Mouse (Mus musculus) MEL (cell line): ENCODE measurements around the gene Extl2. TPM values are rescaled to one million over a fixed set of nuclear protein-coding genes. Genes with fewer than 3 reads are reported as not detected.

Experiments used
- DNase-seq: peaks from one replicate; pipeline ENCODE4 v3.0.0; 2011; ENCODE audit warnings: low read depth, low spot score
- H3K27ac ChIP-seq: 2 replicates; pipeline ENCODE4 v1.5.1; 2012; ENCODE audit warnings: low read depth, mild to moderate bottlenecking, control low read depth, low read length, moderate library complexity; ENCODE audit not compliant: control insufficient read depth
- H3K27me3 ChIP-seq, 2 experiments: fragments of 150-350 bp in 1 of 2; sonication (generic) in 1 of 2; 2 replicates each; pipeline ENCODE4 v1.6.1; 2012; ENCODE audit warnings: low read length in 2 of 2, mild to moderate bottlenecking in 2 of 2, improper control_type of control experiment in 1 of 2, moderate library complexity in 1 of 2; ENCODE audit not compliant: insufficient read depth in 2 of 2, control insufficient read depth in 1 of 2
- H3K36me3 ChIP-seq, 2 experiments: 2 replicates each; pipeline ENCODE4 v1.6.1; 2012 to 2014; ENCODE audit warnings: low read length in 2 of 2, improper control_type of control experiment in 1 of 2, inconsistent platforms in 1 of 2, mild to moderate bottlenecking in 1 of 2; ENCODE audit not compliant: insufficient read depth in 2 of 2, control insufficient read depth in 1 of 2
- H3K4me1 ChIP-seq, 2 experiments: fragments of 150-350 bp in 1 of 2; sonication (generic) in 1 of 2; 2 replicates each; pipeline ENCODE4 v1.6.1; 2012; ENCODE audit warnings: low read length in 2 of 2, improper control_type of control experiment in 1 of 2, mild to moderate bottlenecking in 1 of 2; ENCODE audit not compliant: insufficient read depth in 2 of 2, control insufficient read depth in 1 of 2
- H3K4me3 ChIP-seq, 2 experiments: fragments of 150-350 bp in 1 of 2; sonication (generic) in 1 of 2; 2 replicates each; pipeline ENCODE4 v1.5.1; 2012; ENCODE audit warnings: low read depth in 2 of 2, low read length in 2 of 2, mild to moderate bottlenecking in 2 of 2, moderate library complexity in 2 of 2, control low read depth in 1 of 2, improper control_type of control experiment in 1 of 2; ENCODE audit not compliant: control insufficient read depth in 1 of 2, insufficient read depth in 1 of 2
- H3K79me2 ChIP-seq: 2 replicates; pipeline ENCODE4 v1.6.1; 2012; ENCODE audit warnings: mild to moderate bottlenecking, low read length, moderate library complexity; ENCODE audit not compliant: control insufficient read depth, poor library complexity, insufficient read depth
- H3K9ac ChIP-seq: 2 replicates; pipeline ENCODE4 v1.6.1; 2012; ENCODE audit warnings: low read depth, mild to moderate bottlenecking, control low read depth, low read length, moderate library complexity; ENCODE audit not compliant: control insufficient read depth, poor library complexity, severe bottlenecking
- H3K9me3 ChIP-seq: fragments of 150-350 bp; sonication (generic); replicated peaks from 2 replicates; pipeline ENCODE4 v1.6.1; 2012; ENCODE audit warnings: mild to moderate bottlenecking, low read length, improper control_type of control experiment, moderate library complexity; ENCODE audit not compliant: insufficient read depth
- BHLHE40 ChIP-seq: IDR thresholded peaks from 2 replicates; pipeline ENCODE4 v1.6.1; 2012; ENCODE audit warnings: low read depth, mild to moderate bottlenecking, inconsistent platforms, low read length, improper control_type of control experiment, borderline replicate concordance
- CHD2 ChIP-seq: IDR thresholded peaks from 2 replicates; pipeline ENCODE4 v1.6.1; 2011; ENCODE audit warnings: low read length, improper control_type of control experiment
- CTCF ChIP-seq, 3 experiments: IDR thresholded peaks in 2 of 3; conservative IDR thresholded peaks in 1 of 3; 2 replicates each; pipeline ENCODE4 v1.5.1; 2011 to 2012; ENCODE audit warnings: low read length in 3 of 3, low read depth in 2 of 3, mild to moderate bottlenecking in 2 of 3, improper control_type of control experiment in 1 of 3, inconsistent platforms in 1 of 3, mixed read lengths in 1 of 3, moderate library complexity in 1 of 3; ENCODE audit not compliant: control insufficient read depth in 1 of 3, insufficient read depth in 1 of 3, poor library complexity in 1 of 3, severe bottlenecking in 1 of 3
- E2F4 ChIP-seq: IDR thresholded peaks from 2 replicates; pipeline ENCODE4 v1.6.1; 2011; ENCODE audit warnings: low read depth, low read length, improper control_type of control experiment, borderline replicate concordance
- EP300 ChIP-seq, 2 experiments: IDR thresholded peaks; 2 replicates each; pipeline ENCODE4 v1.6.1; 2011; ENCODE audit warnings: improper control_type of control experiment in 2 of 2, low read length in 2 of 2, low read depth in 1 of 2, mild to moderate bottlenecking in 1 of 2
- ETS1 ChIP-seq: IDR thresholded peaks from 2 replicates; pipeline ENCODE4 v1.6.1; 2012; ENCODE audit warnings: low read depth, mild to moderate bottlenecking, inconsistent platforms, low read length, improper control_type of control experiment, moderate library complexity
- HCFC1 ChIP-seq: IDR thresholded peaks from 2 replicates; pipeline ENCODE4 v1.6.1; 2012; ENCODE audit warnings: low read depth, mild to moderate bottlenecking, inconsistent platforms, low read length, improper control_type of control experiment, moderate library complexity
- JUND ChIP-seq: IDR thresholded peaks from 2 replicates; pipeline ENCODE4 v1.6.1; 2011; ENCODE audit warnings: low read depth, mild to moderate bottlenecking, improper control_type of control experiment, low read length
- MAFK ChIP-seq: IDR thresholded peaks from 2 replicates; pipeline ENCODE4 v1.6.1; 2011; ENCODE audit warnings: low read depth, mild to moderate bottlenecking, low read length, improper control_type of control experiment, borderline replicate concordance
- MAX ChIP-seq: IDR thresholded peaks from 2 replicates; pipeline ENCODE4 v1.6.1; 2011; ENCODE audit warnings: low read length, improper control_type of control experiment
- MAZ ChIP-seq: IDR thresholded peaks from 2 replicates; pipeline ENCODE4 v1.6.1; 2012; ENCODE audit warnings: low read depth, mild to moderate bottlenecking, inconsistent platforms, low read length, improper control_type of control experiment
- MXI1 ChIP-seq: IDR thresholded peaks from 2 replicates; pipeline ENCODE4 v1.6.1; 2011; ENCODE audit warnings: mild to moderate bottlenecking, low read depth, low read length, improper control_type of control experiment
- MYB ChIP-seq: IDR thresholded peaks from 2 replicates; pipeline ENCODE4 v1.6.1; 2011; ENCODE audit warnings: mild to moderate bottlenecking, low read depth, low read length, improper control_type of control experiment
- NELFE ChIP-seq: IDR thresholded peaks from 2 replicates; pipeline ENCODE4 v1.6.1; 2011; ENCODE audit warnings: low read depth, low read length, improper control_type of control experiment
- NRF1 ChIP-seq: IDR thresholded peaks from 2 replicates; pipeline ENCODE4 v1.6.1; 2014; ENCODE audit warnings: low read depth, mild to moderate bottlenecking, inconsistent platforms, low read length, improper control_type of control experiment, moderate library complexity; ENCODE audit not compliant: poor library complexity, insufficient read depth, severe bottlenecking
- POLR2A ChIP-seq, 2 experiments: IDR thresholded peaks; 2 replicates each; pipeline ENCODE4 v1.6.1; 2011 to 2012; ENCODE audit warnings: low read length in 2 of 2, mild to moderate bottlenecking in 2 of 2, control low read depth in 1 of 2, improper control_type of control experiment in 1 of 2, low read depth in 1 of 2, moderate library complexity in 1 of 2; ENCODE audit not compliant: control insufficient read depth in 1 of 2, insufficient read depth in 1 of 2, poor library complexity in 1 of 2
- POLR2AphosphoS5 ChIP-seq: IDR thresholded peaks from 2 replicates; pipeline ENCODE4 v1.6.1; 2012; ENCODE audit warnings: low read depth, borderline replicate concordance, mild to moderate bottlenecking, inconsistent platforms, low read length, moderate library complexity, mixed read lengths
- RAD21 ChIP-seq: IDR thresholded peaks from 2 replicates; pipeline ENCODE4 v1.6.1; 2011; ENCODE audit warnings: mild to moderate bottlenecking, low read depth, low read length, improper control_type of control experiment
- RCOR1 ChIP-seq: IDR thresholded peaks from 2 replicates; pipeline ENCODE4 v1.6.1; 2012; ENCODE audit warnings: low read depth, mild to moderate bottlenecking, inconsistent platforms, low read length, improper control_type of control experiment
- SIN3A ChIP-seq: IDR thresholded peaks from 2 replicates; pipeline ENCODE4 v1.6.1; 2012; ENCODE audit warnings: low read length, improper control_type of control experiment, inconsistent platforms
- SMC3 ChIP-seq: IDR thresholded peaks from 2 replicates; pipeline ENCODE4 v1.6.1; 2011; ENCODE audit warnings: low read depth, low read length, improper control_type of control experiment
- TAL1 ChIP-seq: IDR thresholded peaks from 2 replicates; pipeline ENCODE4 v1.6.1; 2012; ENCODE audit warnings: mild to moderate bottlenecking, inconsistent platforms, low read length, moderate library complexity, mixed read lengths
- TBP ChIP-seq: IDR thresholded peaks from 2 replicates; pipeline ENCODE4 v1.8.0; 2011; ENCODE audit warnings: low read depth, low read length, improper control_type of control experiment
- UBTF ChIP-seq: IDR thresholded peaks from 2 replicates; pipeline ENCODE4 v1.6.1; 2012; ENCODE audit warnings: low read depth, mild to moderate bottlenecking, inconsistent platforms, low read length, improper control_type of control experiment, moderate library complexity, borderline replicate concordance; ENCODE audit not compliant: insufficient read depth
- USF1 ChIP-seq: IDR thresholded peaks from 2 replicates; pipeline ENCODE4 v1.6.1; 2014; ENCODE audit warnings: low read depth, mild to moderate bottlenecking, inconsistent platforms, low read length, improper control_type of control experiment, moderate library complexity
- USF2 ChIP-seq, 2 experiments: IDR thresholded peaks; 2 replicates each; pipeline ENCODE4 v1.6.1; 2011 to 2012; ENCODE audit warnings: improper control_type of control experiment in 2 of 2, low read length in 2 of 2, borderline replicate concordance in 1 of 2, inconsistent platforms in 1 of 2, low read depth in 1 of 2, mild to moderate bottlenecking in 1 of 2; ENCODE audit not compliant: insufficient read depth in 1 of 2
- ZC3H11A ChIP-seq: IDR thresholded peaks from 2 replicates; pipeline ENCODE4 v1.6.1; 2012; ENCODE audit warnings: low read depth, mild to moderate bottlenecking, inconsistent platforms, low read length, improper control_type of control experiment
- ZKSCAN1 ChIP-seq: IDR thresholded peaks from 2 replicates; pipeline ENCODE4 v1.6.1; 2012; ENCODE audit warnings: low read depth, mild to moderate bottlenecking, inconsistent platforms, low read length, improper control_type of control experiment, moderate library complexity
- ZNF384 ChIP-seq: IDR thresholded peaks from 2 replicates; pipeline ENCODE4 v1.6.1; 2012; ENCODE audit warnings: low read depth, mild to moderate bottlenecking, inconsistent platforms, low read length, improper control_type of control experiment
- polyA plus RNA-seq, 2 experiments: library from polyadenylated mRNA; stranded (reverse) in 1 of 2; unstranded in 1 of 2; fragments of >175 nt in 1 of 2; fragments of >200 nt in 1 of 2; gene quantifications; 2 replicates each; pipeline versions ENCODE4 v1.2.1 to v1.2.4; 2012; ENCODE audit warnings: low replicate concordance in 2 of 2, low read depth in 1 of 2; ENCODE audit not compliant: insufficient read length in 2 of 2, insufficient read depth in 1 of 2, missing spikeins in 1 of 2
- total RNA-seq: library from RNA; depleted of rRNA; stranded (reverse); fragments of 300-350 nt; gene quantifications from 2 replicates; pipeline ENCODE4 v1.2.3, GENCODE M21; 2012

Gene Extl2
- total and polyA plus RNA-seq, 3 experiments, result 6.6 to 10.5 TPM; not detected in 1

- no peaks in the 10 kb centered on the region for H3K79me2 ChIP-seq
- no peak for TF ChIP-seq TBP
- no peak for TF ChIP-seq CHD2
- TF ChIP-seq BHLHE40, result no peak
- TF ChIP-seq NELFE, result no peak
- TF ChIP-seq POLR2A (IDR thresholded peaks at IDR 0.05; ENCODE audit: control insufficient read depth in 1 of 2, insufficient read depth in 1 of 2, low read depth in 1 of 2, low read length in 2 of 2, poor library complexity in 1 of 2), result no peak
- TF ChIP-seq ZC3H11A, result no peak
- TF ChIP-seq JUND, result no peak
- TF ChIP-seq HCFC1, result no peak
- TF ChIP-seq ETS1, result no peak
- TF ChIP-seq RCOR1, result no peak
- no peak for TF ChIP-seq ZNF384
- no peak for TF ChIP-seq SIN3A
- TF ChIP-seq MAX, result no peak
- no peak for TF ChIP-seq MAFK
- no peaks in the 10 kb centered on the region for H3K36me3 ChIP-seq
- H3K4me3 ChIP-seq, result no peak overlapping the region
- H3K9me3 ChIP-seq, result no peaks in the 10 kb centered on the region
- H3K4me1 ChIP-seq, result no peaks in the 10 kb centered on the region
- peaks cover under 1 to 4% of the 10 kb centered on the region in 2 experiments; a peak in 3 of 4 replicates for H3K27me3 ChIP-seq
- DNase-seq, result no peak
- H3K9ac ChIP-seq, result no peak overlapping the region
- H3K27ac ChIP-seq, result no peak overlapping the region
These were observed 53.1 kb downstream of the Extl2 start for GRCm38 (mm10) chr3:116060320-116060719.

- no peak for DNase-seq
- Histone ChIP-seq H3K4me3 (no peak overlapping the region), H3K27ac (no peak overlapping the region), H3K36me3 (no peaks in the 10 kb centered on the region), H3K27me3 (peaks cover 0 to 5% of the 10 kb centered on the region in 2 experiments; a peak in 3 of 4 replicates), H3K4me1 (no peaks in the 10 kb centered on the region), H3K79me2 (no peaks in the 10 kb centered on the region), H3K9me3 (no peaks in the 10 kb centered on the region), H3K9ac (no peak overlapping the region)
- TF ChIP-seq ZKSCAN1, result no peak
- no peak for TF ChIP-seq USF2 (IDR thresholded peaks at IDR 0.05; ENCODE audit: borderline replicate concordance in 1 of 2, insufficient read depth in 1 of 2, low read depth in 1 of 2, low read length in 2 of 2)
- TF ChIP-seq TAL1, result no peak
- TF ChIP-seq UBTF, result no peak
- TF ChIP-seq NELFE, result no peak
- no peak for TF ChIP-seq USF1
- TF ChIP-seq SMC3, result no peak
- TF ChIP-seq MAZ, result no peak
- TF ChIP-seq CTCF (IDR thresholded peaks at IDR 0.05 in 2 of 3, conservative IDR thresholded peaks at IDR 0.05 in 1 of 3; ENCODE audit: control insufficient read depth in 1 of 3, insufficient read depth in 1 of 3, low read depth in 2 of 3, low read length in 3 of 3, poor library complexity in 1 of 3, severe bottlenecking in 1 of 3), result no peak
- no peak for TF ChIP-seq ZNF384
- no peak for TF ChIP-seq EP300 (IDR thresholded peaks at IDR 0.05; ENCODE audit: low read depth in 1 of 2, low read length in 2 of 2)
- no peak for TF ChIP-seq NRF1
- no peak for TF ChIP-seq SIN3A
- TF ChIP-seq MXI1, result no peak
- TF ChIP-seq E2F4, result no peak
- no peak for TF ChIP-seq MYB
- TF ChIP-seq POLR2AphosphoS5, result no peak
- no peak for TF ChIP-seq RAD21
- no peak for TF ChIP-seq CHD2
These were observed 54.9 kb downstream of the Extl2 start for GRCm38 (mm10) chr3:116062141-116062540.
